Mouse (Mus musculus): ENCODE results near the gene Axin2. TPM values are rescaled to one million over a fixed set of nuclear protein-coding genes. Genes with fewer than 3 reads are reported as not detected.

Gene Axin2
- polyA plus RNA-seq, 1 experiment: 17.9 TPM

DNA sequence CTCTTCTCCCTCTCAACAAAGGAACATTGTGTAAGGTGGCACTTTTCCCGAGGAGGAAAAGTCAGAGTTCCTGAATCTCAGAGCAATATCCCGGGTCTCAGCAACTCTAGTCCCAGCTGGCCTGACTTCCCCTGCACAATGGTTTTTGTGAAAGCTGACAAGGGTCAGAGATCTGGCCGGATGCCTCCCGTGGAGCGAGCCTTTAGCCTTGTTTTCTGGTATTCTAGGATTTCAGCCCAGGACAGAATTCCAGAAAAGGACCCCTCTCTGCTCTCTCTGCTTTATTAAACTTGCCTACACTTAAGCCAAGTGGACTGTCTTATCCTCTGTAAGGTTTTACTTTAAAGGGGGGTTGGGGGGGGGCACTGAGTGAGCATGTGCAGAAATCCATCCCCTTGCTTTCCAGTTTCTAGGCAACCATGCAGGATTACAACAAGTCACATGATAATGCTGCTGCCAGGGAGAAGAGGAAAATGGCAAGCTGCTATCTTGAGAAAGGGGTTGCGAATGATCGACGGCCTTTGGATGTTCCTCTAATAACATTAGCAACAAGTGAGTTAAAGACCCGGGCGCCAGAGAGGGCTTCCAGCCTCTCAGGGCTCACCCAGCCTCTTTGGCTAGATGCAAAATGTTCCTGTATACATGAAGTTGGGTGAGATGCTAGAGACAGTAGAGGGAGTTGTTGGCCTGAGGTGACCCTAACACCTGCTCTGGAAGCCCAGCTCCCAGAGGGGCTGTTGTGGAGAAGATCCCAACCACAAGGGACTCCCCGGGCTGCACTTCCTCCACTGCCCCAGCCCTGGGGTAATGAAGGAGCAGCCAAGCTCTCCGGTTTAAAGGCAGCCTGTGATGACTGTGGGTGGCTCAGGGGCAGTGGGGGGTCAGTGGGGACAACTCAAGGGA lies 2.5 kb upstream of the Axin2 start:
- Histone ChIP-seq H3K4me3 (replicated peaks; ENCODE audit: extremely low read depth, low read depth, low read length) (no peak overlapping the region), H3K4me1 (ENCODE audit: control insufficient read depth, insufficient read depth, low read length) (no peaks in the 10 kb centered on the region)
- no peak for DNase-seq
- no peak for TF ChIP-seq POLR2A (IDR thresholded peaks at IDR 0.05; ENCODE audit: borderline replicate concordance, extremely low read depth, low read depth, low read length)
- no peak for TF ChIP-seq CTCF (IDR thresholded peaks at IDR 0.05; ENCODE audit: insufficient read depth, low read length)
- WGBS: 24% methylated on average over 12 of the region's 12 CpGs

DNA sequence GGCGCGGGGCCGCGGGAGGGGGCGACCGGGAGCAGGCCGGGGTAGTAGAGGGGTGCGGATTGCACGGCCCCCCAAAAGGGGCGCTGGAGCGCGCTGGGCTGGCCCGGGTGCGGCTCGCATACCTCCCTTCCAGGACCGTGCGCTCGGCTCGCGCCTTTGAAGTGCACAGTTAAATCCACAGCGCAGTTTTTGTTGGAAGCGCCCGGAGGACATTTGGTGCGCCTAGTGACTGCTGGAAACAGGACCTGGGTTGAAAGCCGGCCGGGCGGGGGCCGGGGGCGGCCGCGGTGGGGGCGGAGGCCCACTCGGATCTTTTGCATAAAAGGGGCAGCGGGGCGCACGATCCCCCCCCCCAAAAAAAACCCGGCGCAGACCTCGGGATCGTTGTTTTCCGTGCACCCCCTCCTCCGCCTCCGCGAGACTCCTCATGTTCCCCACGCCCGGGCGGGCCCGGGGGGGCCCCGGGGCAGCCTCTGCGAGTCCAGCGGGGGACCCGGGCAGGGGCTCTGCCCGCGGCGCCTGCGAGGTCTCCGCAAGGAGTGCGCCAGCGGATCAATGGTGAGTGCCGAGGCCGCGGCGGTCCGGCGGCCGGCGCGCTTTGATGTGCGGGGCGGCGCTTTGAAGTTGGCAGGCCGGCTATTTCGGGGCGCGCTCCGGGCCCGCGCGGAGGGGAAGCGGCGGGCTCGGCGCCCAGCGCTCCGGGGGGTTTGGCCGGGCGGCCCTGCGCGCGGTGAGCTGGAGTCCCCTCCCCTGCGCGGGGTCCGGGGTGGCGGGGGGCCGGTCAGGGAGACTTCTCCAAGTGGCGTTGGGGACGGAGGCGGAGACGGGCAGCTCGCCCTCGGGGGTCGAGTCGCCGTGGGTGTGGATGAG lies 722 bp downstream of the Axin2 start:
- DNase-seq: peak; percentile 78
- peak; percentile 40; the same call in 1 of the 2 replicates for TF ChIP-seq POLR2A (IDR thresholded peaks at IDR 0.05; ENCODE audit: borderline replicate concordance, extremely low read depth, low read depth, low read length)
- no peak for TF ChIP-seq CTCF (IDR thresholded peaks at IDR 0.05; ENCODE audit: insufficient read depth, low read length)

GRCm38 (mm10) chr11:108921506-108922455 lies 1.6 kb downstream of the Axin2 start:
- peak; percentile 61 for DNase-seq
- peaks cover 15% of the 10 kb centered on the region for H3K4me1 ChIP-seq (ENCODE audit: control insufficient read depth, insufficient read depth, low read length)
- WGBS: under 1% methylated on average over 60 of the region's 62 CpGs
- TF ChIP-seq POLR2A (IDR thresholded peaks at IDR 0.05; ENCODE audit: borderline replicate concordance, extremely low read depth, low read depth, low read length): no peak
- no peak for TF ChIP-seq CTCF (IDR thresholded peaks at IDR 0.05; ENCODE audit: insufficient read depth, low read length)
- peak overlapping the region; percentile 87 for H3K4me3 ChIP-seq (replicated peaks; ENCODE audit: extremely low read depth, low read depth, low read length)

More for the DNA sequence above, 722 bp downstream of the Axin2 start:
- WGBS: 1% methylated on average over 102 of the region's 104 CpGs
- Histone ChIP-seq H3K4me3 (replicated peaks; ENCODE audit: extremely low read depth, low read depth, low read length) (peak overlapping the region; percentile 87), H3K4me1 (ENCODE audit: control insufficient read depth, insufficient read depth, low read length) (peaks cover 11% of the 10 kb centered on the region)

DNA sequence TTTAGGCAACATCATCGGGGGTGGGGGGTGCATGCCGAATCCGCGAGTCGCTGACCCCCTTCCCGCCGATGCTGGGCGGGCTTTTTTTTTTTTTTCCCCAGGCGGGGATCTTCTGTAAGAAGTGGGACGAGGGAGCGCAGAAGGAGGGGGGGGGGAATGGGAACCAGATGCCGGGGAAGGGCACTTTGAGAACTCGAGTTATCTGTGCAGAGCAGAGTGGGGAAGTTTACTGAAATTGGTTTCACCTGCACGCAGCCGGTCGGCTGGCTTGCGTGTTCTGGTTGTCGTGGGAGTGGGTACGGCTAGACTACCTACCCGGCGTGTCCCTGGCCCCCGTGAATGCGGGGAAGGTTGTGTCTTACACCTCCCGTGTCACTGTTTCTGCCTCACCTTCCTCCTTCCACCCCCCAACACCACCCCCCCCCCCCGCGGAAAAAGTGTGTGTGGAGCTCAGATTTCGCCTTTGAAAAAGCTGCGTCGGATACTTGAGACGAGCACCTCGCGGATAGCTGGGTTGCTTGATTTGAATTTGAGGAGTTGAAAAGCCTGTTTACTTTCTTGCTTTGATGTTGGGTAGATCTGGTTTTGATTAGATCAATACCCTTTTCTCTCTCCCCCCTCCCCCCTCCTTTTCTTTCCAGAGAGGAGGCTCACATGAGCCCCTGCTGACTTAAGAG lies 2.5 kb downstream of the Axin2 start:
- no peak for DNase-seq
- TF ChIP-seq POLR2A (IDR thresholded peaks at IDR 0.05; ENCODE audit: borderline replicate concordance, extremely low read depth, low read depth, low read length) (no peak), CTCF (IDR thresholded peaks at IDR 0.05; ENCODE audit: insufficient read depth, low read length) (no peak)
- Histone ChIP-seq H3K4me3 (replicated peaks; ENCODE audit: extremely low read depth, low read depth, low read length) (peak overlapping the region; percentile 87), H3K4me1 (ENCODE audit: control insufficient read depth, insufficient read depth, low read length) (peaks cover 16% of the 10 kb centered on the region)
- WGBS: 2% methylated on average over 32 of the region's 32 CpGs

DNA sequence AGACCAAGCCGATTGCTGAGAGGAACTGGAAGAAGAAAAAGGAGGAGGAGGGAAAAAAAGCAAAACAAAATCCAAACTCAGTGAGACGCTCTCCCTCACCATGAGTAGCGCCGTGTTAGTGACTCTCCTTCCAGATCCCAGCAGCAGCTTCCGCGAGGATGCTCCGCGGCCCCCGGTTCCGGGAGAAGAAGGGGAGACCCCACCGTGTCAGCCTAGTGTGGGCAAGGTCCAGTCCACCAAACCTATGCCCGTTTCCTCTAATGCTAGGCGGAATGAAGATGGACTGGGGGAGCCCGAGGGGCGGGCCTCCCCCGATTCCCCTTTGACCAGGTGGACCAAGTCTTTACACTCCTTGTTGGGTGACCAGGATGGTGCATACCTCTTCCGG lies 3.0 kb downstream of the Axin2 start:
- no peak for DNase-seq
- peaks cover 16% of the 10 kb centered on the region for H3K4me1 ChIP-seq (ENCODE audit: control insufficient read depth, insufficient read depth, low read length)
- WGBS: 16% methylated on average over 17 of the region's 17 CpGs
- H3K4me3 ChIP-seq (replicated peaks; ENCODE audit: extremely low read depth, low read depth, low read length): peak overlapping the region; percentile 87
- TF ChIP-seq POLR2A (IDR thresholded peaks at IDR 0.05; ENCODE audit: borderline replicate concordance, extremely low read depth, low read depth, low read length): no peak
- no peak for TF ChIP-seq CTCF (IDR thresholded peaks at IDR 0.05; ENCODE audit: insufficient read depth, low read length)

DNA sequence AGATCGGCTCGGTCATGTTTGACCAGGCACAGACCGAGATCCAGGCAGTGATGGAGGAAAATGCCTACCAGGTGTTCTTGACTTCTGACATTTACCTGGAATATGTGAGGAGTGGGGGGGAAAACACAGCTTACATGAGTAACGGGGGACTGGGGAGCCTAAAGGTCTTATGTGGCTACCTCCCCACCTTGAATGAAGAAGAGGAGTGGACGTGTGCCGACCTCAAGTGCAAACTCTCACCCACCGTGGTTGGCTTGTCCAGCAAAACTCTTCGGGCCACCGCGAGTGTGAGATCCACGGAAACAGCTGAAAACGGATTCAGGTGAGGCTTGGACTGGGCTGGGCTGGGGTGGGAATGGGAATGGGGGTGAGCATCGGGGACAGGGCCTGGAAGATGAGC lies 3.6 kb downstream of the Axin2 start:
- TF ChIP-seq CTCF (IDR thresholded peaks at IDR 0.05; ENCODE audit: insufficient read depth, low read length) (no peak), POLR2A (IDR thresholded peaks at IDR 0.05; ENCODE audit: borderline replicate concordance, extremely low read depth, low read depth, low read length) (no peak)
- Histone ChIP-seq H3K4me3 (replicated peaks; ENCODE audit: extremely low read depth, low read depth, low read length) (peak overlapping the region; percentile 18), H3K4me1 (ENCODE audit: control insufficient read depth, insufficient read depth, low read length) (peaks cover 17% of the 10 kb centered on the region)
- no peak for DNase-seq
- 48% methylated on average over 13 of the region's 13 CpGs for WGBS

- TF ChIP-seq CTCF (IDR thresholded peaks at IDR 0.05; ENCODE audit: insufficient read depth, low read length): no peak
- TF ChIP-seq POLR2A (IDR thresholded peaks at IDR 0.05; ENCODE audit: borderline replicate concordance, extremely low read depth, low read depth, low read length): no peak
- Histone ChIP-seq H3K4me1 (ENCODE audit: control insufficient read depth, insufficient read depth, low read length) (peaks cover 23% of the 10 kb centered on the region), H3K4me3 (replicated peaks; ENCODE audit: extremely low read depth, low read depth, low read length) (no peak overlapping the region)
- DNase-seq: no peak
- WGBS: 20% methylated on average over 5 of the region's 5 CpGs
These were observed 4.2 kb downstream of the Axin2 start for GRCm38 (mm10) chr11:108924346-108924745.

DNA sequence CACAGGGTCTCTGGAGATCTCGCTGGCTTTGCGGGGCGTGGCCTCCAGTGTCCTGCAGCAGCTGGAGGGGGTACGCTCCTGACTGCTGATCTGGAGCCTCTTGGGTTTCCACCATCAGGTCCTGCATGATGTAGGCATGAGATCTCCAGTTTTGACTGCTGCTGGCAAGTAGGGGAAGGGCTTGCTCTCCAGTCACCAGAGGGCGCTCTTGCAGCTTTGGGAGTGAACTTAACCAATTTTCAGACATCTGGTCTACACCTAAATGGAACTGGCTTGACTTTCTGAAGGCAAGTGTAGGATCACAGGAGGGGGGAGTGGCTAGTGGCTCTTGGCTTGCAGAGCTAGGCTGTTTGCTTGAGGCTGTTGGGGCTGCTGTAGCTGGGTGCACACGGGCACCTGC lies 5.1 kb downstream of the Axin2 start:
- 15% methylated on average over 6 of the region's 6 CpGs for WGBS
- DNase-seq: peak; percentile 85
- no peak overlapping the region for H3K4me3 ChIP-seq (replicated peaks; ENCODE audit: extremely low read depth, low read depth, low read length)
- 0 out of 2 replicates have a peak, but pooled peaks have one; percentile 12 for TF ChIP-seq POLR2A (IDR thresholded peaks at IDR 0.05; ENCODE audit: borderline replicate concordance, extremely low read depth, low read depth, low read length)
- peak; percentile 92 for TF ChIP-seq CTCF (IDR thresholded peaks at IDR 0.05; ENCODE audit: insufficient read depth, low read length)
- peaks cover 25% of the 10 kb centered on the region for H3K4me1 ChIP-seq (ENCODE audit: control insufficient read depth, insufficient read depth, low read length)
